Mouse (Mus musculus) MEL (cell line): ENCODE measurements around the gene App. TPM values are rescaled to one million over a fixed set of nuclear protein-coding genes. Genes with fewer than 3 reads are reported as not detected.

Experiments
- DNase-seq: peaks from one replicate; pipeline ENCODE4 v3.0.0; 2011; ENCODE audit warnings: low read depth, low spot score
- H3K27ac ChIP-seq: 2 replicates; pipeline ENCODE4 v1.5.1; 2012; ENCODE audit warnings: low read depth, mild to moderate bottlenecking, control low read depth, low read length, moderate library complexity; ENCODE audit not compliant: control insufficient read depth
- H3K27me3 ChIP-seq, 2 experiments: fragments of 150-350 bp in 1 of 2; sonication (generic) in 1 of 2; 2 replicates each; pipeline ENCODE4 v1.6.1; 2012; ENCODE audit warnings: low read length in 2 of 2, mild to moderate bottlenecking in 2 of 2, improper control_type of control experiment in 1 of 2, moderate library complexity in 1 of 2; ENCODE audit not compliant: insufficient read depth in 2 of 2, control insufficient read depth in 1 of 2
- H3K36me3 ChIP-seq, 2 experiments: 2 replicates each; pipeline ENCODE4 v1.6.1; 2012 to 2014; ENCODE audit warnings: low read length in 2 of 2, improper control_type of control experiment in 1 of 2, inconsistent platforms in 1 of 2, mild to moderate bottlenecking in 1 of 2; ENCODE audit not compliant: insufficient read depth in 2 of 2, control insufficient read depth in 1 of 2
- H3K4me1 ChIP-seq, 2 experiments: fragments of 150-350 bp in 1 of 2; sonication (generic) in 1 of 2; 2 replicates each; pipeline ENCODE4 v1.6.1; 2012; ENCODE audit warnings: low read length in 2 of 2, improper control_type of control experiment in 1 of 2, mild to moderate bottlenecking in 1 of 2; ENCODE audit not compliant: insufficient read depth in 2 of 2, control insufficient read depth in 1 of 2
- H3K4me3 ChIP-seq, 2 experiments: fragments of 150-350 bp in 1 of 2; sonication (generic) in 1 of 2; 2 replicates each; pipeline ENCODE4 v1.5.1; 2012; ENCODE audit warnings: low read depth in 2 of 2, low read length in 2 of 2, mild to moderate bottlenecking in 2 of 2, moderate library complexity in 2 of 2, control low read depth in 1 of 2, improper control_type of control experiment in 1 of 2; ENCODE audit not compliant: control insufficient read depth in 1 of 2, insufficient read depth in 1 of 2
- H3K79me2 ChIP-seq: 2 replicates; pipeline ENCODE4 v1.6.1; 2012; ENCODE audit warnings: mild to moderate bottlenecking, low read length, moderate library complexity; ENCODE audit not compliant: control insufficient read depth, poor library complexity, insufficient read depth
- H3K9ac ChIP-seq: 2 replicates; pipeline ENCODE4 v1.6.1; 2012; ENCODE audit warnings: low read depth, mild to moderate bottlenecking, control low read depth, low read length, moderate library complexity; ENCODE audit not compliant: control insufficient read depth, poor library complexity, severe bottlenecking
- H3K9me3 ChIP-seq: fragments of 150-350 bp; sonication (generic); replicated peaks from 2 replicates; pipeline ENCODE4 v1.6.1; 2012; ENCODE audit warnings: mild to moderate bottlenecking, low read length, improper control_type of control experiment, moderate library complexity; ENCODE audit not compliant: insufficient read depth
- BHLHE40 ChIP-seq: IDR thresholded peaks from 2 replicates; pipeline ENCODE4 v1.6.1; 2012; ENCODE audit warnings: low read depth, mild to moderate bottlenecking, inconsistent platforms, low read length, improper control_type of control experiment, borderline replicate concordance
- CHD2 ChIP-seq: IDR thresholded peaks from 2 replicates; pipeline ENCODE4 v1.6.1; 2011; ENCODE audit warnings: low read length, improper control_type of control experiment
- CTCF ChIP-seq, 3 experiments: IDR thresholded peaks in 2 of 3; conservative IDR thresholded peaks in 1 of 3; 2 replicates each; pipeline ENCODE4 v1.5.1; 2011 to 2012; ENCODE audit warnings: low read length in 3 of 3, low read depth in 2 of 3, mild to moderate bottlenecking in 2 of 3, improper control_type of control experiment in 1 of 3, inconsistent platforms in 1 of 3, mixed read lengths in 1 of 3, moderate library complexity in 1 of 3; ENCODE audit not compliant: control insufficient read depth in 1 of 3, insufficient read depth in 1 of 3, poor library complexity in 1 of 3, severe bottlenecking in 1 of 3
- ELF1 ChIP-seq: IDR thresholded peaks from 2 replicates; pipeline ENCODE4 v1.6.1; 2014; ENCODE audit warnings: low read depth, mild to moderate bottlenecking, inconsistent platforms, low read length, improper control_type of control experiment, moderate library complexity
- GABPA ChIP-seq: IDR thresholded peaks from 2 replicates; pipeline ENCODE4 v1.6.1; 2012; ENCODE audit warnings: low read depth, mild to moderate bottlenecking, inconsistent platforms, low read length, improper control_type of control experiment, moderate library complexity
- KAT2A ChIP-seq: conservative IDR thresholded peaks from 2 replicates; pipeline ENCODE4 v1.6.1; 2012; ENCODE audit warnings: low read depth, low read length, improper control_type of control experiment, inconsistent platforms
- MXI1 ChIP-seq: IDR thresholded peaks from 2 replicates; pipeline ENCODE4 v1.6.1; 2011; ENCODE audit warnings: mild to moderate bottlenecking, low read depth, low read length, improper control_type of control experiment
- MYB ChIP-seq: IDR thresholded peaks from 2 replicates; pipeline ENCODE4 v1.6.1; 2011; ENCODE audit warnings: mild to moderate bottlenecking, low read depth, low read length, improper control_type of control experiment
- NRF1 ChIP-seq: IDR thresholded peaks from 2 replicates; pipeline ENCODE4 v1.6.1; 2014; ENCODE audit warnings: low read depth, mild to moderate bottlenecking, inconsistent platforms, low read length, improper control_type of control experiment, moderate library complexity; ENCODE audit not compliant: poor library complexity, insufficient read depth, severe bottlenecking
- POLR2A ChIP-seq, 2 experiments: IDR thresholded peaks; 2 replicates each; pipeline ENCODE4 v1.6.1; 2011 to 2012; ENCODE audit warnings: low read length in 2 of 2, mild to moderate bottlenecking in 2 of 2, control low read depth in 1 of 2, improper control_type of control experiment in 1 of 2, low read depth in 1 of 2, moderate library complexity in 1 of 2; ENCODE audit not compliant: control insufficient read depth in 1 of 2, insufficient read depth in 1 of 2, poor library complexity in 1 of 2
- POLR2AphosphoS2 ChIP-seq: IDR thresholded peaks from 2 replicates; pipeline ENCODE4 v1.6.1; 2011; ENCODE audit warnings: low read length, improper control_type of control experiment
- POLR2AphosphoS5 ChIP-seq: IDR thresholded peaks from 2 replicates; pipeline ENCODE4 v1.6.1; 2012; ENCODE audit warnings: low read depth, borderline replicate concordance, mild to moderate bottlenecking, inconsistent platforms, low read length, moderate library complexity, mixed read lengths
- RCOR1 ChIP-seq: IDR thresholded peaks from 2 replicates; pipeline ENCODE4 v1.6.1; 2012; ENCODE audit warnings: low read depth, mild to moderate bottlenecking, inconsistent platforms, low read length, improper control_type of control experiment
- TBP ChIP-seq: IDR thresholded peaks from 2 replicates; pipeline ENCODE4 v1.8.0; 2011; ENCODE audit warnings: low read depth, low read length, improper control_type of control experiment
- TCF12 ChIP-seq: IDR thresholded peaks from 2 replicates; pipeline ENCODE4 v1.6.1; 2014; ENCODE audit warnings: low read depth, mild to moderate bottlenecking, inconsistent platforms, low read length, improper control_type of control experiment, moderate library complexity
- USF1 ChIP-seq: IDR thresholded peaks from 2 replicates; pipeline ENCODE4 v1.6.1; 2014; ENCODE audit warnings: low read depth, mild to moderate bottlenecking, inconsistent platforms, low read length, improper control_type of control experiment, moderate library complexity
- ZKSCAN1 ChIP-seq: IDR thresholded peaks from 2 replicates; pipeline ENCODE4 v1.6.1; 2012; ENCODE audit warnings: low read depth, mild to moderate bottlenecking, inconsistent platforms, low read length, improper control_type of control experiment, moderate library complexity
- ZNF384 ChIP-seq: IDR thresholded peaks from 2 replicates; pipeline ENCODE4 v1.6.1; 2012; ENCODE audit warnings: low read depth, mild to moderate bottlenecking, inconsistent platforms, low read length, improper control_type of control experiment
- polyA plus RNA-seq, 2 experiments: library from polyadenylated mRNA; stranded (reverse) in 1 of 2; unstranded in 1 of 2; fragments of >175 nt in 1 of 2; fragments of >200 nt in 1 of 2; gene quantifications; 2 replicates each; pipeline versions ENCODE4 v1.2.1 to v1.2.4; 2012; ENCODE audit warnings: low replicate concordance in 2 of 2, low read depth in 1 of 2; ENCODE audit not compliant: insufficient read length in 2 of 2, insufficient read depth in 1 of 2, missing spikeins in 1 of 2
- total RNA-seq: library from RNA; depleted of rRNA; stranded (reverse); fragments of 300-350 nt; gene quantifications from 2 replicates; pipeline ENCODE4 v1.2.3, GENCODE M21; 2012

The App gene
- total and polyA plus RNA-seq, 3 experiments: not detected

DNA sequence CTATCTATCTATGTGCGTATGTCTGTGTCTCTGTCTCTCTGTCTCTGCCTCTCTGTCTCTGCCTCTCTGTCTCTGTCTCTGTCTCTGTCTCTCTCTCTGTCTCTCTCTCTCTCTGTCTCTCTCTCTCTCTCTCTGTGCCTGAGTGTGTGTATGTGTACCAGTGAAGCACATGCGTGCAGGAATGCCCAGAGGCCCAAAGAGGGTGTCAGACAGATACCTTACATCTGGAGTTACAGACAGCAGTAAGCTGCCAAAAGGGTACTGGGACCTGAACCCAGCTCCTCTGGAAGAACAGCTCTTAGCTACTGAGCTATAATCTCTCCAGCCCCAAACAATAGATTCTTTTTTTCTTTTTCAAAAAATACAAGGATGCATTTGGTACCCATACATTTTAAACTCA lies 77.6 kb downstream of the App start:
- no peak overlapping the region for H3K9ac ChIP-seq
- no peaks in the 10 kb centered on the region for H3K9me3 ChIP-seq
- H3K4me3 ChIP-seq: no peak overlapping the region
- H3K27ac ChIP-seq: no peak overlapping the region
- H3K27me3 ChIP-seq: no peaks in the 10 kb centered on the region
- TF ChIP-seq NRF1: no peak
- no peak for TF ChIP-seq POLR2AphosphoS5
- TF ChIP-seq TBP: no peak
- TF ChIP-seq ZNF384: no peak
- TF ChIP-seq CHD2: no peak
- TF ChIP-seq USF1: no peak
- no peak for DNase-seq
- no peaks in the 10 kb centered on the region for H3K79me2 ChIP-seq
- H3K4me1 ChIP-seq: no peaks in the 10 kb centered on the region
- no peaks in the 10 kb centered on the region for H3K36me3 ChIP-seq

DNA sequence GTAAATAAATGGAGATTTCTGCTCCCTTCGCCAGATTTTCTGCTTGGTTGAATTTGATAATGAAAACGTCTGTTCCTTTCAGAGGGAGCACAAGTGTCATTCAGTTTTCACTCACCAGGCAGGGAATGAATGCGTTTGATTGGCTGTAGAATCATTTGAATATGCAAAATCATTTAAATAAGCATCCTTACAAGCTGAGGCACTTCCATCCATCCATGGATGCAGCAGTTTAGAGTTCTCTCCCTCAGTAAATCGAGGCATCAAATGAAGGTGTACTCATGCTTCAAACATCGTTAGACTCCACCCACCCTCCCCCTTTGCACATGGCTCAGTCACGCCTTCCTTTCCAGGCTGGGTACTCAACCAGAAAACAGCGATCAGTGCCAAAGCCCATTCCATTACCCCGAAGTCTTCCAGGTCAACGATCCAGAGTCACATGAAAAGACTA lies 80.9 kb downstream of the App start:
- H3K4me3 ChIP-seq: no peak overlapping the region
- H3K9me3 ChIP-seq: no peaks in the 10 kb centered on the region
- H3K4me1 ChIP-seq: no peaks in the 10 kb centered on the region
- H3K27ac ChIP-seq: no peak overlapping the region
- no peak for DNase-seq
- TF ChIP-seq RCOR1 (no peak), MXI1 (no peak), GABPA (no peak), POLR2A (IDR thresholded peaks at IDR 0.05; ENCODE audit: control insufficient read depth in 1 of 2, insufficient read depth in 1 of 2, low read depth in 1 of 2, low read length in 2 of 2, poor library complexity in 1 of 2) (no peak), MYB (no peak), ZKSCAN1 (no peak), NRF1 (no peak), TCF12 (no peak), POLR2AphosphoS2 (no peak), KAT2A (no peak), ZNF384 (no peak), CTCF (IDR thresholded peaks at IDR 0.05 in 2 of 3, conservative IDR thresholded peaks at IDR 0.05 in 1 of 3; ENCODE audit: control insufficient read depth in 1 of 3, insufficient read depth in 1 of 3, low read depth in 2 of 3, low read length in 3 of 3, poor library complexity in 1 of 3, severe bottlenecking in 1 of 3) (no peak), BHLHE40 (no peak), ELF1 (no peak)
- TF ChIP-seq, all 39 proteins: peak for 0
- Histone ChIP-seq H3K79me2 (no peaks in the 10 kb centered on the region), H3K9ac (no peak overlapping the region), H3K27me3 (no peaks in the 10 kb centered on the region), H3K36me3 (no peaks in the 10 kb centered on the region)
